Mouse (Mus musculus) adrenal gland (tissue): Measurements from ENCODE around the gene Cfap100.

ENCODE experiments used
- intact Hi-C: fragments of 180-260 bp; cut with DNase I; formaldehyde crosslinking; loops from one replicate; pipeline ENCODE4 v1.15.1; 2025

The Cfap100 gene

DNA sequence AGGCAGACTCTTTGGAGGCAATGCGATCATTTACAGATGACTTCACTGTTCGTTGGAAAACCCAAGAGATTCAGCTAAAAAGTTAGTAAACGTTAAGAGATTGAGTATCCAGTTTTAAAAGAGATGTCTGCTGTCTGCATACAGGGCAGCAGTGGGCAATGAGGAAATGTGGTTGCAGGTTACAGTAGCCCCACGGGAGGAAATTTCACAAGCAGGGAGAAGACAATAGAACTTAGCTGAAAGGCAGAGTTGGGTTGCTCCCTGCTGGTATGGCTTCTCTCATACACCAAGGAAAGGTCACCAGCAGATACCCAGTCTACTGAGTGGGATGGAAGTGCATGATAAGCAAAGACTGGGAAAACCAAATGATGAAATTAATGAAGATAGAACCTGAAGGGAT lies 38.0 kb downstream of the Cfap100 start:
- intact Hi-C loops: no loop called here

DNA sequence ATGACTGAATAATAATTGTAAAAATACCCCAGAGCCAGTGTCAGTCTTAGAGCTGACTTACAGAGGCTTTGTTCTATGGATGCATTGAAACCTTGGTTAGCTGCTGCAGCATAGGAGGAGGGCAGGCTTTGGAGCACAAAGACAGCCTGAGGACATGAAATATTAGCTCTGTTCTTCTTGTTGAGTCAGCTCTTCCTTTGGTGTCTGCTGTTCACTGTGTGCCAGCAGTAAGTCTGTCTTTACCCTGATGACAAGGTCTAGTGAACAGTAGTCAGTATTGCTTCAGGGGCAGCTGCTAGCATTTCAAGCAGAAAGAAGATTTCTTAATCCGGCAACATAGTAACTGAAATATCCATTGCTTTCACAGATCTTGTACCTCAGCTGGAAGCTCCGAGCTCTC lies 47.1 kb downstream of the Cfap100 start:
- intact Hi-C loops: no loop called here

DNA sequence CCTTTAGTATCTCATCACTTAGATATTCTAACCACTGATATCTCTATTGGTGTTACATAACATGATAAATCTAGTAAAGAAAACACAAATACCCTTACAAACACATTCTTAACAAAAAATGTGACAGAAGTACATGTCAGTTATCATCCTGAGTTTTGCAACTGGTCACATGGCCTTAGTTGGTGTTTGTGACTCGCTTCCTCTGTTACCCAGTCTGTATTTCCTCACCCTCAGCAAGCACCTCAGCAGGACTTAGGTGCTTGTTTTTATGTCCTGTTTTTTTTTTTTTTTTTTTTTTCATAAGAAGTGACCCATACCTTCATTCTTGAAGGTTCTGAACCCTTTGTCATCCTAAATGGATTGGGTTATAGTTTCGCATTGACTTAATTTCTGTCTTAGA lies 50.9 kb downstream of the Cfap100 start:
- intact Hi-C loops: no loop called here

DNA sequence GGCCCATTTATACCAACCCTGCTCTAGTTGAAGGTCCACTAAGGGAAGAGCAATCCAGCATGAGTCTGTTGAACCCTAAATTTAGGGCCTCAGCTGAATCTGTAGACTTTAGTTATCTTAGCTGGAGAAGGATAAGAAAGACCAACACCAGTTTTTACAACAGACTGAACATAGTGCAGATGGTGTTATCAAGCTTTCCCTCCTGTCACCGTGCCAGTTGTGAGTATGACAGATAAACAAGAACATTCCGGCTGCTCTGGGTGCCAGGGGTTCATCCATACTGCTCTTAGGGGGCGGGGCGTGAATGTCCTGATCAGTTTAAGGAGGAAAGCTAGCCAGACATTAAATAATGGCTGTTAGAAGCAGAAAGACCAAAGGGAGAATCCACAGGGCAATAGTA lies 54.0 kb downstream of the Cfap100 start:
- intact Hi-C loops: loop anchor here (5.0 kb wide), 1 partner anchor 48 kb away; no protein-coding TSS in a partner anchor

DNA sequence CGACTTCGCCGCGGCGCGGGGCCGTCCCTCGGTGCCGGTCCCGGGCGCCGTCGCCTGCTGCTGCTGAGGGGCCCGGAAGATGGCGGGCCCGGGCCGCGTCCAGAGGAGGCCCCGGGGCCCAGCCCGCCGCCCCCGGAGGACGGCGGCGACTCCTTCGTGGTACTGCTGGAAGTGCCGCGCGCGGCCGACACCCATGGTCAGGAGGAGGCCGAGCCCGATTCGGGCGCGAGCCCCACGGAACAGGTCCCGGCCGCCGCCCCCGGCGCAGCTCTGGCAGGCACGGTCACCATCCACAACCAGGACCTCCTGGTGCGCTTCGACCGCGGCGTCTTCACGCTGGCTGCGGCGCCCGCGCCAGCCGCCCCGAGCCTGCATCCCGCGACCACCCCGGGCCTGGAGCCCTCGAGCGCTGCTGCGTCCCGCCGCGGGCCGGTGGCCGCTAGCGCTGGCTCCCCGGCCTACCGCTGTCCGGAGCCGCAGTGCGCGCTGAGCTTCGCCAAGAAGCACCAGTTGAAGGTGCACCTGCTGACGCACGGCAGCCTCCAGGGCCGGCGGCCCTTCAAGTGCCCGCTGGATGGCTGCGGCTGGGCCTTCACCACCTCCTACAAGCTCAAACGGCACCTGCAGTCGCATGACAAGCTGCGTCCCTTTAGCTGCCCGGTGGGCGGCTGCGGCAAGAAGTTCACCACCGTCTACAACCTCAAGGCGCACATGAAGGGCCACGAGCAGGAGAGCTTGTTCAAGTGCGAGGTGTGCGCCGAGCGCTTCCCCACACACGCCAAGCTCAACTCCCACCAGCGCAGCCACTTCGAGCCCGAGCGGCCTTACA lies 58.7 kb downstream of the Cfap100 start:
- intact Hi-C loops: loop anchor here (5.0 kb wide), 1 partner anchor 52 kb away; no protein-coding TSS in a partner anchor

DNA sequence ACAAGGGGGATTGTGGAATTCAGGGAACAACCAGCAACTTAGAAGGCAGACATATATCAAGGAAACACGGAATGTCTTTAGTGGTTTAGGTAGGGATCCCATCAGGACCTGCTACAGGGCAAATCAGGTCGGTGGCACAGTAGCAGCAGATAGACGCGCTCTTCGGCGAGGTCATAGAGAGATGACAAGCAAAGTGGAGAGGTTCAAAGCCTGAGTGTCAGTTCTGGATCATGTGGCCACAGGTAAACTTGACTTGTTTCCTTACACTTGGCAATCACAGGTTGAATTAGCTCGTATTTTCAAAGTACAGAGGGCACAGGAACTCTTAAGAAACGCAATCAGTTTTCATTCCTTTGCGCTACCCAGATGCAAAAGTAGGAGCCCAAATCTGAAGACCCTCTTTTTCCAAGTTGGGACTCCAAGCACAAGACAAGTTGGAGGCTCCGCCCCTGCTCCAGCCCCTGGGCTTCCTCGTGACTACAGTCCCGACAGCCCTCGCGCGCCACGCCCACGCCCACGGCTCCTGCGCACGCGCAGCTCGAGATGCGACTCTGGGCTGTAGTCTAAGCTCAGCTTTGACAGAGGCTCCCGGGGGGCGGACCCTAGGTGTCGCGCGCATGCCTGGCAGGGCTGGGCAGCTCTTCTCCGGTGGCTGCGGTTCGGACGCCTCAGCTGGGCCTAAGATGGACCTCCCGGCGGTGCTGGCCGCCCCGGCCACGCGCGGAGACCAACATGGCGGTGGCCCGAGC lies 59.4 kb downstream of the Cfap100 start, which contains the start of gene Zxdc:
Gene Zxdc (plus strand): TSS at position 517 of the 749 bp plus-strand sequence.
- intact Hi-C loops: no loop called here

DNA sequence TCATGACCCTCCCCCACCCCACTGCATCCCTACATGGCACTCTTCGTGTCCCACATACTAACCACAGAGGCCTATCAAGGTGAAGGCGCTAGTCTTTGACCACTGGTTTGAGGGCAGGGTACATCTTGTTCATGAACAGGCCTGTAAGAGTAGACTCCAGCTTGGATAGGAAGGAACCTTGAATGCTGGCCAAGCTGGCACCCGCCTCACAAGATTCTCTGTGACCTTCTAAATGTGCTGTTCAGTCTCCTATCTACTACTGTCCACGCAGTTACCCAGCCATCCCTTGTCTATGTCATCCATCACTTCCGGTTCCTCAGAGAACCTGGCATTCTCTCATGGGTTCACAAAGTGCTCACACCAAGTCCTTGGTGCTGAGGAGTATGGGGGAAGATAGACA lies 65.3 kb downstream of the Cfap100 start:
- intact Hi-C loops: no loop called here

DNA sequence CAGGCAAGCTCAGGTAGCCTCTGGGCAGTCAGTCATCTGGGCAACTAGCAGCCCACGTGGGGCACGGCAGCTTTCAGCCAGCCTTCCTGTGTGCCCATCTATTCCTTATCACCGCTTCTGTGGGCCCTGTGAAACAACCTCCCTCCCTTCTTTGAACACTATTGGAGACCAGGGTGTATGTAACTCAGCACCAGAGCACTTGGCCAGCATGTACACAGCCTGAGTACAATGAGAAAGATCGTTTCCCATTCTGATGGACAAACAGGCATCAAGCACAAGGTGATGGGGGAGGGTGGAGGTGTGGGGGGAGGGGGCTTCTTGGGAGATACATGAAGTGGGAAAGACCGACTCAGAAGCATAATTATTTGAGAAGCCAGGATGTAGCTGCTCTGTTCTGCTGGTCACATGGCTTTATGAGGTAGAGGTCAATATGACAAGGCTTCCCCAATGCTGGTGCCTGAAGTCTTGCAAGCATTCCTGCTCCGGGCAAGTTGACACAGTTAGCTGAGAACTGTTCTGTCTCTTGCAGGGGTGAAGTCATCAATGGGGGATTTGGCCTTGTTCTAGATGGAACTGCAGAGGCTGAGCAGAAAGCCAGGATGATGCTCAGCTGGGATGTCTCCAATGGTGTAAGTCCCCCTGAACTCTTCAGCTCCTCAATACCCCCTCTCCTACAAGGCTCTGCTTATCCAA lies 67.5 kb downstream of the Cfap100 start:
- intact Hi-C loops: no loop called here

DNA sequence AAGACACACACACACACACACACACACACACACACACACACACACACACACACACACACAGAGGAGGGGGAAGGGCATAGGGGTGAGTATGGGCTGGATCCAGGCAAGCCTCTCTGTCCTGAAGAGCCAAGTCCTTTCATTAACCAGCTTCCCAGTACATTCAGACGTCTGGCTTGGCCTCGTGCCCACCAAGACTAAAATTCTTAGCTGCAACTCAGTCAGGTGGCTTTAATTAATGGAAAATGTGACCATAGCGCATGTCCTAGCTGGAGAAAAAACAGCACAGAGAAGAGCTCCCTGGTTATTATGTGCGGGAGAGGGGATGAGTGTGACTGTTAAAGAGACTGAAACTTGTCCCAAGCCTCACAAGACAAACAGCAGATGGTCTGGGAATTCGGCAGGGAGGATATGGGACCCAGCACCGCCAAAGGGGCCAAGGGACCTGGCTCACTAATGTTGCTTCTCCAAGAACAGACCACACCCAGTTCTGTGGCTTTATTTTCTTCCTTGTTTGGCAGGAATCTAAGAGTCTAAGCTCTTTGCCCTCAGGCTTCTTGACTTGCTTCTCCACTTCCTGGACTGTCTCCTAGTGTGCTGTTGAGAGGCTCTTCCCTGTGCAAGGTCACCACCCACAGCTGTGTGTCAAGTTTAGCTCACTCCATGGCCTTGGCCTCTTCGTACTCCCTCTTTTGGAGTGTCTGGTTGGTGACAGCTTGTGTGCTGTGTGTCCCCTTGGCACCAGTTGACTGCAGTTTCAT lies 68.4 kb downstream of the Cfap100 start:
- intact Hi-C loops: no loop called here

DNA sequence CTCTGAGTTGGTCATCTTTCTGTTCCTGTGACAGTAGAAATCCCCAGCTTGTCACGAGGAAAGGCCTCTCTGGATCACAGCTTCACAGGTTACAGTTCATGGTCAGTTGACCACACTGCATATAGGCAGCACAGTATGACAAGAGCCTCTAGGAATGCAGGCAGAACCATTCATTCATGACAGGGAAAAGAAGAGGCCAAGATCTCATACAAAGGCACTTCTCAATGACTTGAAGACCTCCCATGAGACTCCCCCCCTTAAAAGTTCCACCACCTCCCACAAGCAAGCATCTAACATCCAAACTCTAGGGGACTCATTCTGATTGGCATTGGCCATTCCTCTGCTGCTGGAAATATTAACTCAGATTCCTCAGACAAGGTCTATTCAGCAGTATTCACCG lies 69.2 kb downstream of the Cfap100 start:
- intact Hi-C loops: no loop called here

DNA sequence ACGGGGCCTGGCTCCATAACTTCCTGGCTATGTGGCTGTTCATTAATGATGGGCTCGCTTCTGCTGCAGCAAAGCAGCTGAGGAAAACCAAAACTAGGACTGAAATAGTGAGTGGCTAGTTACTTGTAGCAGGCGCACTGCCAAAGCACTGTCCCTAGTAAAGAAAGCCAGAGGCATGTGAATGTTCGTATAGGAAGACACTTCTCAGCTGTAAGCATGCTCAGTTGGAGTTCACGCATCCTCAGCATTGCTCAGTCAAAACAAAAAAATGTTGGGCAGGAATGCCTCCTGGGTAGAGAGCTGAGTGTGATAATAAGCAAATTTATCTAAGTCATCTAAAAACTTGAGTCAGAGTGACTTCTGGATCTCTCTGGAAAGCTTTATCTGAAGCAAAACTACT lies 70.5 kb downstream of the Cfap100 start:
- intact Hi-C loops: no loop called here
